In the genomic region with DNA sequence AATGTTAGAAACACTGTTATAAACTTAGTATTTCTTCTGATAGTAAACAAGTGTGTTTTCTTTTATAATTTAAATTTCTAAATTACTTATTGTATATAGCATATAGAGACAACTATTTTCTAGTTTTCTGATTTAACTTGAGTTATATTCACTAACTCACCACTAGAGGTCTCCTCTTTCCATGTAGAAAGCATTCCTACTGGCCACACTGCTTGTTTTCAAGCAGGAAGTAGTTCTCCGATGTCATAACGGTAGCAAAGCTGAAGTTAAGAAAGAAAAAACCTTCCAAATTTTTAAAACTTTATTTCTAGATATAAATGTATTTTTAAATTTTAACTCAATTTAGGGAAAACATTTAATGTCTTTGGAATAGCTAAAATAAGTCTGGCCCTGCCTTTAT, we compare ENCODE assay signal across 9 mouse cellular contexts. TPM values are rescaled to one million over a fixed set of nuclear protein-coding genes. Genes with fewer than 3 reads are reported as not detected.
DNase-seq lines count a peak whose midpoint lies in the region; ATAC-seq and TF ChIP-seq lines count a peak whose summit lies in the region.
"Had no signal": no experiment of that assay in that cellular context is flagged by ENCODE, and none has a peak within 500 bp of the region (broad histone marks: within the 10 kb centered on the region; RNA-seq: fewer than 3 reads in every experiment).

No protein-coding gene starts in this region.

- H3K4me2 ChIP-seq in liver, embryonic 14.5 days (ENCODE audit: low read depth): peak overlapping the region; percentile 53
- H3K4me2 ChIP-seq: lung, embryonic 15.5 days had no signal

- ATAC-seq in CD4-positive, CD25-positive, alpha-beta regulatory T cell, adult 4 months: peak; percentile 99
- peak; percentile 70; the same call in 1 of the 2 replicates for ATAC-seq in liver, embryonic 14.5 days (ENCODE audit: insufficient read depth)

- H3K27me3 ChIP-seq in heart, embryonic 10.5 days (ENCODE audit: insufficient read depth, poor library complexity, severe bottlenecking): no peaks in the 10 kb centered on the region
- no peaks in the 10 kb centered on the region for H3K27me3 ChIP-seq in liver, embryonic 14.5 days (ENCODE audit: control insufficient read depth, insufficient read depth, low read length)
- H3K27me3 ChIP-seq: lung, embryonic 15.5 days had no signal

- peak overlapping the region; percentile 68 for H3K9ac ChIP-seq in liver, embryonic 14.5 days (replicated peaks)
- H3K9ac ChIP-seq: lung, embryonic 15.5 days had no signal

- peak overlapping the region; percentile 15; the same call in 1 of the 2 replicates for H3K4me3 ChIP-seq in heart, embryonic 10.5 days
- H3K4me3 ChIP-seq in liver, embryonic 14.5 days (ENCODE audit: insufficient read depth in 1 of 2, low read depth in 2 of 2, low read length in 2 of 2): no peak overlapping the region
- H3K4me3 ChIP-seq: lung, embryonic 15.5 days had no signal

- H3K36me3 ChIP-seq in heart, embryonic 10.5 days: no peaks in the 10 kb centered on the region
- no peaks in the 10 kb centered on the region for H3K36me3 ChIP-seq in liver, embryonic 14.5 days (replicated peaks; ENCODE audit: control insufficient read depth, insufficient read depth, low read depth)
- H3K36me3 ChIP-seq: lung, embryonic 15.5 days had no signal

- 9% methylated on average over 2 of the region's 2 CpGs for WGBS in heart, embryonic 10.5 days
- WGBS in liver, embryonic 14.5 days (ENCODE audit: insufficient replicate concordance): 2% methylated on average over 2 of the region's 2 CpGs

- TF ChIP-seq CTCF in liver, embryonic 14.5 days (IDR thresholded peaks at IDR 0.05; ENCODE audit: low read depth): peak; percentile 70

- H3K4me1 ChIP-seq in heart, embryonic 10.5 days: no peaks in the 10 kb centered on the region
- peaks cover 2 to 4% of the 10 kb centered on the region in 2 experiments; a peak in 3 of 4 replicates for H3K4me1 ChIP-seq in liver, embryonic 14.5 days (replicated peaks; ENCODE audit: control insufficient read depth in 2 of 2, insufficient read depth in 2 of 2, low read length in 1 of 2)

- intact Hi-C loops in heart, postnatal 36 days (cut with DNase I): loop anchor here (5.0 kb wide), 2 partner anchors 79 to 329 kb away; no protein-coding TSS in a partner anchor

- DNase-seq in heart, embryonic 10.5 days (ENCODE audit: low spot score): no peak
- no peak for DNase-seq in heart, postnatal 36 days
- DNase-seq in c-Kit-positive CD71-positive TER-119-positive erythroid progenitor cells, embryonic 14.5 days (ENCODE audit: low spot score): peak; percentile 53
- DNase-seq in liver, embryonic 14.5 days (ENCODE audit: low read depth in 3 of 3, low spot score in 3 of 3): peak; percentile 52 to 57 (median 56)
- no peak for DNase-seq in left cerebral cortex, adult 8-10 months (ENCODE audit: low spot score in 2 of 2)
- DNase-seq in adrenal gland, postnatal 14 days: no peak
- DNase-seq in frontal cortex, postnatal 14 days (ENCODE audit: low spot score in 2 of 2): no peak

- 0 out of 2 replicates have a peak, but pooled peaks have one; percentile 27 for TF ChIP-seq EP300 in liver, embryonic 14.5 days (IDR thresholded peaks at IDR 0.05; ENCODE audit: low read depth)

- H3K27ac ChIP-seq in heart, embryonic 10.5 days: peak overlapping the region; percentile 72; the same call in 1 of the 2 replicates
- H3K27ac ChIP-seq in liver, embryonic 14.5 days: peak overlapping the region; percentile 81
- H3K27ac ChIP-seq: lung, embryonic 15.5 days had no signal

- H3K9me3 ChIP-seq in heart, embryonic 10.5 days: no peaks in the 10 kb centered on the region
- H3K9me3 ChIP-seq in liver, embryonic 14.5 days (ENCODE audit: control insufficient read depth, low read length): no peaks in the 10 kb centered on the region
- H3K9me3 ChIP-seq: lung, embryonic 15.5 days had no signal

RNA-seq across cellular contexts. Expression of gene Atp5s, which starts 8.8 kb away (rescaled TPM):
- polyA plus RNA-seq in heart, embryonic 10.5 days (2016; fragmentation: Nextera tagmentation; extraction: Ambion mirVana): 27.6 and 33.2 TPM in 2 replicates
- total RNA-seq in heart, postnatal 36 days (2021): 10 to 100 TPM; 30.3 to 31.9 TPM
- 10 to 100 TPM; 17.1 to 17.2 TPM for polyA plus RNA-seq in CD4-positive, CD25-positive, alpha-beta regulatory T cell, adult 4 months (2017; shearing (Covaris generic))
- 8.1 and 12.0 TPM in 2 replicates for polyA plus RNA-seq in liver, embryonic 14.5 days (2012; rRNA removed)
- 20.7 and 22.0 TPM in 2 replicates for polyA plus RNA-seq in liver, embryonic 14.5 days (2014; fragmentation: Nextera tagmentation; extraction: Ambion mirVana)
- total RNA-seq in left cerebral cortex, adult 8-10 months (2022): 10 to 100 TPM; 27.7 to 33.8 (median 30.7) TPM
- total RNA-seq in adrenal gland, postnatal 14 days (2021): 13.9 and 20.8 TPM in 2 replicates

RNA-seq across cellular contexts. Expression of gene L2hgdh, which starts 8.8 kb away (rescaled TPM):
- polyA plus RNA-seq in heart, embryonic 10.5 days (2016; fragmentation: Nextera tagmentation; extraction: Ambion mirVana): 17.8 and 20.3 TPM in 2 replicates
- total RNA-seq in heart, postnatal 36 days (2021): 10 to 100 TPM; 47.4 to 53.7 TPM
- 1 to 10 TPM; 3.1 TPM for polyA plus RNA-seq in CD4-positive, CD25-positive, alpha-beta regulatory T cell, adult 4 months (2017; shearing (Covaris generic))
- polyA plus RNA-seq in liver, embryonic 14.5 days (2012; rRNA removed): 5.4 and 7.5 TPM in 2 replicates
- polyA plus RNA-seq in liver, embryonic 14.5 days (2014; fragmentation: Nextera tagmentation; extraction: Ambion mirVana): 9.3 and 11.6 TPM in 2 replicates
- total RNA-seq in left cerebral cortex, adult 8-10 months (2022): 10 to 100 TPM; 16.7 to 19.2 (median 18.5) TPM
- 21.6 and 28.3 TPM in 2 replicates for total RNA-seq in adrenal gland, postnatal 14 days (2021)

RNA-seq across cellular contexts. Expression of gene Sos2, which starts 51.9 kb away (rescaled TPM):
- 5.6 and 6.8 TPM in 2 replicates for polyA plus RNA-seq in heart, embryonic 10.5 days (2016; fragmentation: Nextera tagmentation; extraction: Ambion mirVana)
- total RNA-seq in heart, postnatal 36 days (2021): 10 to 100 TPM; 35.5 to 36.2 TPM
- polyA plus RNA-seq in CD4-positive, CD25-positive, alpha-beta regulatory T cell, adult 4 months (2017; shearing (Covaris generic)): 10 to 100 TPM; 13.7 to 16.9 TPM
- 6.9 and 7.6 TPM in 2 replicates for polyA plus RNA-seq in liver, embryonic 14.5 days (2012; rRNA removed)
- polyA plus RNA-seq in liver, embryonic 14.5 days (2014; fragmentation: Nextera tagmentation; extraction: Ambion mirVana): 3.6 and 3.7 TPM in 2 replicates
- 10 to 100 TPM; 33.1 to 42.4 (median 36.6) TPM for total RNA-seq in left cerebral cortex, adult 8-10 months (2022)
- 35.8 and 36.9 TPM in 2 replicates for total RNA-seq in adrenal gland, postnatal 14 days (2021)

RNA-seq across cellular contexts. Expression of gene Cdkl1, which starts 57.5 kb away (rescaled TPM):
- 3.6 and 5.9 TPM in 2 replicates for polyA plus RNA-seq in heart, embryonic 10.5 days (2016; fragmentation: Nextera tagmentation; extraction: Ambion mirVana)
- 10 to 100 TPM in 1 of 2 experiments, 1 to 10 TPM in 1; 6.3 to 13.9 TPM for total RNA-seq in heart, postnatal 36 days (2021)
- not detected for polyA plus RNA-seq in CD4-positive, CD25-positive, alpha-beta regulatory T cell, adult 4 months (2017; shearing (Covaris generic))
- 0.48 and 0.80 TPM in 2 replicates for polyA plus RNA-seq in liver, embryonic 14.5 days (2012; rRNA removed)
- 1.4 and 1.7 TPM in 2 replicates for polyA plus RNA-seq in liver, embryonic 14.5 days (2014; fragmentation: Nextera tagmentation; extraction: Ambion mirVana)
- total RNA-seq in left cerebral cortex, adult 8-10 months (2022): 10 to 100 TPM; 40.5 to 42.0 (median 41.6) TPM
- 3.0 and 5.0 TPM in 2 replicates for total RNA-seq in adrenal gland, postnatal 14 days (2021)

Comparison
In these comparisons a context has a peak if more than half of its experiments do, and no peak if none do; other contexts are left out.
1. DNase-seq: peak in c-Kit-positive CD71-positive TER-119-positive erythroid progenitor cells, embryonic 14.5 days (single experiment) and liver, embryonic 14.5 days (3 of 3); none in heart, embryonic 10.5 days (single experiment), heart, postnatal 36 days (0 of 2), left cerebral cortex, adult 8-10 months (0 of 2), adrenal gland, postnatal 14 days (single experiment) and frontal cortex, postnatal 14 days (0 of 2).